Mouse (Mus musculus) cerebellum, adult (tissue): ENCODE measurements at regions not wholly inside any gene's neighbourhood (a gene's known extent, or its start where the extent isn't known, plus 50 kb on each side); places are given as distances from the start of the nearest gene placed in this dataset.

Source experiments
- ATAC-seq: cut with Nextera tagmentation; 2 replicates; pipeline ENCODE4 v1.9.2; 2017; ENCODE audit warnings: mild to moderate bottlenecking, moderate library complexity, mixed read lengths; ENCODE audit not compliant: insufficient number of reproducible peaks, low FRiP score, low TSS enrichment

- no peak for ATAC-seq
Observed at GRCm38 (mm10) chr5:64710968-64711367, 92.2 kb upstream of the Klf3 start.

DNA sequence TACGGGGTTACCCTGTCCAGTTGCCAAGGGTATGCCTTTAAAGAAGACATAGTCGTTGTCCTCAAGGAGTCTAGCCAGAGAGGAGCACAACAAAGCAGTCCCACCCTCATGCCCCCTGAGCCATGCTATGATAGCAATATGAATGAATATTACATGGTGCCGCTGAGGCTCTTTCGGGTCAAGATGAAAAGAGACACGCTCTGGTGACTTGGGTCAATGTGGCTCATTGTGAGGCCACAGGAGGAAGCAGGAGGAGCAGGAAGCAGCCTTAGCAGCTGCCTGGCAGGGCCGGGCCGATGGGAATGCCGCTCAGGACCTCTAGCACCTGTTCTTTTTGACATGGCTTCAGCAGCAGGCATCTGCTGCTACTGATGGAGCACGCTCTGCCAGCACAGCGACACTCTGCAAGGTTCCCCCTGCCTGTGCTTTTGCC is 89.0 kb upstream of the Klf3 start:
- ATAC-seq, result no peak

- ATAC-seq, result no peak
Observed at GRCm38 (mm10) chr5:64714710-64715109, 88.5 kb upstream of the Klf3 start.

GRCm38 (mm10) chr5:64716551-64716950 is 86.6 kb upstream of the Klf3 start:
- ATAC-seq, result no peak

- no peak for ATAC-seq
Observed at GRCm38 (mm10) chr5:64722211-64722610, 81.0 kb upstream of the Klf3 start.

DNA sequence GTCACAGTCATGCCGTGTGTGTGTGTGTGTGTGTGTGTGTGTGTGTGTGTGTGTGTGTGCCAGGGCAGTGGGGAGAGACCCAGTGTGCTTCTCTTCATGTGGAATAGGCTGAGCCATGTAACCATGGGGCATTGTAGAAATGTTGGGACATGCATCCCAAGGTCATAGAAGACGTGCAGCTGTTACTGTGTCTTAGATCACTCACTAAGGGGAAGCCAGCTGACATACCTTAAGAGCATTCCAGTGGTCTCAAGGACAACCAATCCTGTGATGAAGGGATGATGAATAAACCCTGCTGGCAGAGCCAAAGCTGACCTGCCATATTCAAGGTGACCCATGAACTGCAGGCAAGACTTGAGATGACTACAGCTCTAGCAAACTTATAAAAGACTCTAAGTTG is 75.3 kb upstream of the Klf3 start:
- no peak for ATAC-seq

DNA sequence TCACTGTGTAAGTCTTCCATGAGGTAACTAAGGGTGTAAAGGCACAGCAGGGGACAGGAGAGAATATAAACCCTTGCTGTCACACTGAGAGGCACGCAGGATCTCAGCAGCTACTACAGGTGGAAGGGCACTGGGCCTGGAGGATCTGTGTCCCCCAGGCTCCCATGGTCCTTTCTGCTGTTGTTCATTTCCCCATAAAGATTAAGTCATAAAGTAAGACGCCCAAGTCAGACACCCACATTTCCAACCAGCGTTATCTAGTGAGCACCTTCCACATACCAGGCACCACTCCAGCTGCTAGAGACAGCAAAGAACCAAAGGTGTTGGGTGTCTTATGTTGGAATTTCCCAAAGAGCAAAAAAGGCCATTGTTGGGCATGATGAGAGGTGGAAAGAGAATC is 70.8 kb upstream of the Klf3 start:
- ATAC-seq, result no peak

GRCm38 (mm10) chr5:64736985-64737384 is 66.2 kb upstream of the Klf3 start:
- ATAC-seq, result no peak

- ATAC-seq, result no peak
Observed at GRCm38 (mm10) chr5:64738096-64738780, 65.0 kb upstream of the Klf3 start.

DNA sequence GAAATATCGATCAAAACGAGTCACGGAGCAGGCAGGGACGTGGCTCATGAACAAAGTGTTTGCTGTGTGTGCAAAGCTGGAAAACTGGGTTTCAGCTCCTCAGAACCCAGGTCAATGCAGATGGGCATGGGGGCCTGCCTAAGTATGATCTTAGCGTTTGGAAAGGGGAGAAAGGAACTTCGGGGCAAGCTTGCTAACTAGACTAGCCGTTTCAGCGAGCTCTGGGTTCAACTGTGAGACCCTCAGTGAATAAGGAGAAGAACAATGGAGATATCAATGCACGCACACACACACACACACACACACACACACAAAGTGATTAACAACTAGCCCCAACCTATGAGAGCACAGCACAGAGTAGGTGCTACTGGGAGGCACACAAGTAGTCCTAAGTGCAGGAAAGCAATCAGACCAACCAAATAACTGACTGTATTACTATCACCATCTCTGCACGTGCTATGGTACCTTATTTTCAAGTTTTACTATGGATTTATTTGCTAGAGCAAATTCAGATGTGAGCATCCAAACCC is 64.3 kb upstream of the Klf3 start:
- ATAC-seq, result no peak

DNA sequence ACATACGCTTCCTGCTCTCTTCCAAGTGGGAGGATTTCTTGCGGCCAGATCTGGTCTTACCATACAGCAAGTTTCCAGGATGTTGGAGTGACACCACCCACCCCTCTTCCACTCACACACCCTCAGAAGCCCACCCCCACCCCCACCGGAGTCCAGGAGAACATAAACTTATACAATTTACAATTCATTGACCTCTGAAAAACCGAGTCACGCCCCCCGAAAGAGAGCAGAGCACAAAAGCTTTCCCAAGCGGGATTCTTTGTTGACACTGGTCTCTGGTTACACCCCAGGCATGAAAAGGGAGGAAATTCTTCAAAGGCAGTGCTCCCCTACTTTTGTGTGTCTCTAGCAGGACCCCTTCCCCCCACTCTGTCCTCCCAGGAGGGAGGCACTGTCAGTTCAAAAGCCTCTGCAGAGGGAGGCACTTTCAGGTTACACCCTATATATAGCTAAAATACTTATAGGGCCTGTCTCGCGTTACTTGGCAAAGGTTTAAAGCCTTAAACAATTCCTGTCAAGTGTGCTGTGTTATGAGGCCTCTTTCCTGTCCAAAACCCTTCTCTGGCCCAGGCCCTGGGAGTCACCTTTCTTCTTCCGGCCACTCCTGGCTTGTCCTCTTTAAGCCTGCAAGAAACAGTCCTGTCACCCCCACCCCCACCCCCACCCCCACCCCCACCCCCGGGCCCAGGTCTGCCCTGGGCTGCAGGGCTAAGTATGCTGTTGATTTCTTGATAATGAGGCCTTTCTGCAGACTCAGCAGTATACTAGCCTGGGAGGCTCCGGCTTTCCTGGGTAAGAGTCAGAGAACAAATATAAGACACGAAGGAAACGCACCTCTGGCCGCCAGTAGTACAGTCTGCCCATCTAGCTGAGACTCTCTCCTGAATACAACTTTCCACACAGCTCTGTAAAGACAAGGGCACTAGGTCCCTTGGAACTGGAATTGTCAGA is 63.6 kb upstream of the Klf3 start:
- ATAC-seq, result no peak

- no peak for ATAC-seq
Observed at GRCm38 (mm10) chr5:64744041-64744440, 59.1 kb upstream of the Klf3 start.

GRCm38 (mm10) chr5:64744455-64744854 is 58.7 kb upstream of the Klf3 start:
- ATAC-seq, result no peak

DNA sequence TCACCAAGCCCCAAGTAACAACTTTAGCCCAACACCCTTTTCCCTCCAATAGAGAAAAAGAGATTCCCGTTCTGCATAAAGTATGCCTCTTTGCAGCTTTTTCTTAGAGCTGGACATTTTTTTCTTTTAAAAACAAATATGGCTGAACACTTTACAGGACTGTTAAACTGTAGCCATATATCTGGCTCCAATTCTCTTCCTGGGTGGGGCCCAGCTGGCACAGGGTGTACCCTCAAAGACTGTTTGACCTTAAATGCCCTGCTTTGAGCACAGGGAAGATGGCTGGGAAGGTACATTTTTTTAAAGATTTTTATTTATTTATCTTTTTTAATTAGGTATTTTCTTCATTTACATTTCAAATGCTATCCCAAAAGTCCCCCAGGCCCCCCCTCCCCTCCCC is 55.7 kb upstream of the Klf3 start:
- ATAC-seq, result no peak

DNA sequence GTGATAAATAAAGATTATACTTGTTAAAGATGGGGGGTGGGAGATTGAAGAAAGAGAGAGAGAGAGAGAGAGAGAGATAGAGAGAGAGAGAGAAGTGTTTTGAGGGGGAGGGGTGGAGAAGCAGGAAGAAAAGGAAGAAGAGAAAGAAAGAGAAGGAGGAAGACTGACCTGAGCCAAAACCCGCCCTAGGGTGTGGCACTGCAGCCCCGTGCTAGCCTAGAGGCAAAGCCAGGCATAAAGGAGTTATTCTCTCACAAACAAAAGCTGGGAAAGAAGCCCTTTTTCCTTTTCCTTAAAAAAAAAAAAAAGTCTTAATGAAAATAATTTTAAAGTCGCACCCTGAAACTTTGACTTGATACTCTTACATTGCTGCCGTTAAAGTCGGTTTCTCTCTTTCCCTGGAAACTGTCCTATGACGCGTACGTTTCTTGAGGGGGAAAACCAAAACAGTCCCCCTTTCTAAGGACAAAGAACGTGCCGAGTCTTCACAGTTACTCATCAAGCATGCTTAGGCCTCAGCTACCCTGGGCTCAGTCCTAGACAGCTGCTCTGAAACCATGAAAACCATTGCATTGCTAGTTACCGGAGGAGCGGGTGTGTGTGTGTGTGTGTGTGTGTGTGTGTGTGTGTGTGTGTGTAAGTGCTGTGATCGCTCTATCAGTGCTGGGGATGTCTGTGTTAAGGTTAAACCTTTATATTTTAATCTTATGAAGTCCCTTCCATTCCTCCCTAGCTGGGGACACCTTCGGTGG is 53.6 kb upstream of the Klf3 start:
- ATAC-seq, result no peak

- no peak for ATAC-seq
Observed at GRCm38 (mm10) chr5:64750406-64750805, 52.8 kb upstream of the Klf3 start.

GRCm38 (mm10) chr5:64750976-64751656 is 52.1 kb upstream of the Klf3 start:
- ATAC-seq, result no peak

DNA sequence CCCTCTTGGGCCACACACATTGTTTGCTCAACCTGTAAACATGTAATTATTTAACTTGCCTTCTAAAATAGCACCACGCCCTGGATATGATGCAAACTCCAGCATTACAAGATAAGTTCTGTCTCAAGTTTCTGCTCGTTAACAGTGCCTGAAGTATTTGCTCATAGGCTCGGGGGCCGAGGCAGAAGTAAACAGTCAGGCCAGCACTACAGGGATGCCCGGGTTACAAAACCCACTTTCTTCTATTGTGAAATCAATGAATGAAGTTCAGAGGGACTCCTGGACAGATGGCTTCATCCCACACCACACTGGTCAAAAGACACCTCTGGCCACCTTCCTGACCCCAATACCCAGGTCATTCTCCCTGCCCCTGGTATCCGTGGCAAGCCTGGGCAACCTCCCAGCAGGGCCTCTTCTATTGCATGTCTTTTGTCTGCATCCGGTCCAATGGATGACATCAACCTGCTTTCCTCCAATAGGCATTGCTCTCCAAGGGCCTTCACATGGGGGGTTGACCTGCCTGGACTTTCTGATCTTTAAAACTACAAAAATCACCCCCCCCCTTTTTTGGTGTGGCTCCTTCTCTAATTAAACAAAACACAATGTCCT is 49.9 kb upstream of the Klf3 start:
- ATAC-seq, result no peak
